ENCODE assay signal across 8 mouse cellular contexts in genomic region chr2:150674900-150675299, GRCm38 (mm10). TPM values are rescaled to one million over a fixed set of nuclear protein-coding genes. Genes with fewer than 3 reads are reported as not detected.
A peak's percentile ranks its signal among the peaks of the same experiment; 100 is the strongest.
DNase-seq lines count a peak whose midpoint lies in the region; ATAC-seq lines count a peak whose summit lies in the region.

No protein-coding gene starts in this region.

- no peak overlapping the region for H3K9ac ChIP-seq in hindbrain, embryonic 12.5 days

- peak; percentile 40 to 63 for DNase-seq in adrenal gland, adult 18-20 months (ENCODE audit: low spot score in 2 of 2)
- DNase-seq in adrenal gland, postnatal 4 days (ENCODE audit: low spot score in 2 of 2): no peak
- DNase-seq in brain, adult 2 months (ENCODE audit: low read depth, low spot score): peak; percentile 80
- DNase-seq in forebrain, embryonic 10.5 days (ENCODE audit: extremely low spot score, low spot score): peak; percentile 73
- peak; percentile 68 to 81 for DNase-seq in layer of hippocampus, postnatal 14 days (ENCODE audit: low spot score in 2 of 2)
- DNase-seq in right cerebral cortex, postnatal 4 days: peak; percentile 65

- H3K4me2 ChIP-seq in hindbrain, embryonic 12.5 days (replicated peaks): no peak overlapping the region

- H3K4me1 ChIP-seq in forebrain, embryonic 10.5 days: peaks cover 3% of the 10 kb centered on the region
- peaks cover 3% of the 10 kb centered on the region; the same call in 1 of the 2 replicates for H3K4me1 ChIP-seq in hindbrain, embryonic 12.5 days

- no peak overlapping the region for H3K4me3 ChIP-seq in forebrain, embryonic 10.5 days
- no peak overlapping the region for H3K4me3 ChIP-seq in hindbrain, embryonic 12.5 days

- H3K36me3 ChIP-seq in forebrain, embryonic 10.5 days (replicated peaks): no peaks in the 10 kb centered on the region
- no peaks in the 10 kb centered on the region for H3K36me3 ChIP-seq in hindbrain, embryonic 12.5 days

- H3K9me3 ChIP-seq in forebrain, embryonic 10.5 days: no peaks in the 10 kb centered on the region
- H3K9me3 ChIP-seq in hindbrain, embryonic 12.5 days (replicated peaks): no peaks in the 10 kb centered on the region

- WGBS in forebrain, embryonic 10.5 days: 10% methylated on average over 2 of the region's 2 CpGs
- WGBS in hindbrain, embryonic 12.5 days: 10% methylated on average over 2 of the region's 2 CpGs

- peak; percentile 81 for ATAC-seq in hindbrain, embryonic 12.5 days (ENCODE audit: low FRiP score)
- peak; percentile 64 for ATAC-seq in megakaryocyte progenitor cell, adult 5-6 weeks (replicated peaks; ENCODE audit: poor library complexity)

- H3K27me3 ChIP-seq in forebrain, embryonic 10.5 days (ENCODE audit: poor library complexity, severe bottlenecking): peaks cover 5% of the 10 kb centered on the region
- peaks cover 38% of the 10 kb centered on the region for H3K27me3 ChIP-seq in hindbrain, embryonic 12.5 days

- H3K27ac ChIP-seq in forebrain, embryonic 10.5 days: no peak overlapping the region
- no peak overlapping the region for H3K27ac ChIP-seq in hindbrain, embryonic 12.5 days

RNA-seq across cellular contexts. Expression of gene Acss1, which starts 6.6 kb away (rescaled TPM):
- 10 to 100 TPM; 30.4 to 78.4 TPM for total RNA-seq in adrenal gland, adult 18-20 months (2021)
- total RNA-seq in adrenal gland, postnatal 4 days (2021): 10 to 100 TPM; 10.8 to 17.1 TPM
- 14.1 and 17.6 TPM in 2 replicates for polyA plus RNA-seq in forebrain, embryonic 10.5 days (2016; fragmentation: Nextera tagmentation; extraction: Ambion mirVana)
- 28.4 and 32.6 TPM in 2 replicates for polyA plus RNA-seq in hindbrain, embryonic 12.5 days (2016; fragmentation: Nextera tagmentation; extraction: Ambion mirVana)
- total RNA-seq in layer of hippocampus, postnatal 14 days (2021): 10 to 100 TPM; 20.5 to 21.0 TPM
- 9.7 and 18.1 TPM in 2 replicates for total RNA-seq in megakaryocyte progenitor cell, adult 5-6 weeks (2015)
- total RNA-seq in megakaryocyte progenitor cell, adult 5-6 weeks (2017): 15.4 and 20.7 TPM in 2 replicates

RNA-seq across cellular contexts. Expression of gene Vsx1, which starts 14.3 kb away (rescaled TPM):
- not detected for total RNA-seq in adrenal gland, adult 18-20 months (2021)
- total RNA-seq in adrenal gland, postnatal 4 days (2021): not detected
- 0.05 TPM in 1 of 2 replicates, not detected in the other for polyA plus RNA-seq in forebrain, embryonic 10.5 days (2016; fragmentation: Nextera tagmentation; extraction: Ambion mirVana)
- 1.0 and 1.3 TPM in 2 replicates for polyA plus RNA-seq in hindbrain, embryonic 12.5 days (2016; fragmentation: Nextera tagmentation; extraction: Ambion mirVana)
- under 1 TPM; 0.09 to 0.10 TPM for total RNA-seq in layer of hippocampus, postnatal 14 days (2021)
- total RNA-seq in megakaryocyte progenitor cell, adult 5-6 weeks (2015): not detected in 2 replicates
- not detected in 2 replicates for total RNA-seq in megakaryocyte progenitor cell, adult 5-6 weeks (2017)

Comparison
In these comparisons a context has a peak if more than half of its experiments do, and no peak if none do; other contexts are left out.
1. DNase-seq: peak in adrenal gland, adult 18-20 months (2 of 2), brain, adult 2 months (single experiment), forebrain, embryonic 10.5 days (single experiment), layer of hippocampus, postnatal 14 days (2 of 2) and right cerebral cortex, postnatal 4 days (single experiment); none in adrenal gland, postnatal 4 days (0 of 2).